Comparison of ENCODE assay signal across 8 mouse cellular contexts in the genomic region with DNA sequence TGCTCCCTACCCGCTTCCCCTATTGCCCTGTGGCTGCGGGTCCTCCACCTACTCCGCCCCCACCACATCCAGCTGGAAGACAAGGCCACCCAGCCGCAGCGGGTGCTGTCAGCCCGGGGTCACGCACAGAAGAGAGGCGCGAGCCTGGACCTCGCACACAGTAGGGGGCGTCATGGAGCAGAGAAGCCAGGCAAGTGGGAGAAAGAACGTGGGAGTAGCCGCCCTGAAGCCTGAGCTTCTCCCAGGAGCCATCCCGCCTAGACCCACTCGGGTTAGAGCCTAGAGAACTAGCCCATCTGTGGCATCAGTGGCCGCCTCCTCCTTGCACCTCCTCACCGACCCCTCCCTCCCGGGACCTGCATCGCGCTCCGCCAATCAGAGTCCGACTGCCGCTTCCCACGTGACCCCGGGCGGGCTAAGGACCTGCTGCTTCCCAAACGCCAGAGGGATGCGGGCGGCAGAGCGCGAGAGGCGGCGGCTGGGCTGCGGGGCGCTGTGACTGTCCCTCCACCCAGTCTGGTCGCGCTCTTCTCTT. TPM values are rescaled to one million over a fixed set of nuclear protein-coding genes. Genes with fewer than 3 reads are reported as not detected.
DNase-seq lines count a peak whose midpoint lies in the region; ATAC-seq lines count a peak whose summit lies in the region.

No protein-coding gene starts in this region.

- no peaks in the 10 kb centered on the region for H3K9me3 ChIP-seq in intestine, embryonic 15.5 days

- peak overlapping the region; percentile 41 for H3K9ac ChIP-seq in intestine, embryonic 15.5 days

- H3K4me1 ChIP-seq in intestine, embryonic 15.5 days (replicated peaks) = peaks cover 10% of the 10 kb centered on the region

- H3K27me3 ChIP-seq in intestine, embryonic 15.5 days (replicated peaks) = peaks cover 15% of the 10 kb centered on the region

- H3K4me2 ChIP-seq in intestine, embryonic 15.5 days (replicated peaks) = peak overlapping the region; percentile 99

- no peaks in the 10 kb centered on the region for H3K36me3 ChIP-seq in intestine, embryonic 15.5 days

- peak overlapping the region; percentile 5; the same call in 1 of the 2 replicates for H3K27ac ChIP-seq in intestine, embryonic 15.5 days

- H3K4me3 ChIP-seq in intestine, embryonic 15.5 days (replicated peaks) = peak overlapping the region; percentile 53

- peak; percentile 65 for DNase-seq in adrenal gland, adult 8-10 months
- DNase-seq in embryo, embryonic 9.5 days (ENCODE audit: extremely low spot score) = peak; percentile 93
- DNase-seq in gastrocnemius, postnatal 4 days (ENCODE audit: low spot score in 2 of 2) = peak; percentile 77 to 90
- peak; percentile 95 to 97 for DNase-seq in left cerebral cortex, adult 9 months (ENCODE audit: low spot score in 2 of 2)
- DNase-seq in right cerebral cortex, postnatal 10 days (ENCODE audit: low spot score in 2 of 2) = peak; percentile 98
- DNase-seq in adipocyte (ENCODE audit: low spot score) = no peak

- ATAC-seq in intestine, embryonic 15.5 days = peak; percentile 98
- peak; percentile 24; the same call in 1 of the 2 replicates for ATAC-seq in megakaryocyte, adult 5-6 weeks (ENCODE audit: poor library complexity, severe bottlenecking)

- WGBS in intestine, embryonic 15.5 days = under 1% methylated on average over 37 of the region's 37 CpGs

RNA-seq across cellular contexts. Expression of a gene that starts 26.7 kb away (rescaled TPM):
- 10 to 100 TPM in 1 of 4 experiments, 1 to 10 TPM in 3; 7.5 to 14.6 (median 9.0) TPM for total RNA-seq in adrenal gland, adult 8-10 months (2022)
- total RNA-seq in gastrocnemius, postnatal 4 days (2021) = 10 to 100 TPM; 15.9 to 20.9 TPM
- 12.1 and 13.2 TPM in 2 replicates for polyA plus RNA-seq in intestine, embryonic 15.5 days (2015; fragmentation: Nextera tagmentation; extraction: Ambion mirVana)
- not detected in 2 replicates for total RNA-seq in megakaryocyte, adult 5-6 weeks (2015)
- total RNA-seq in megakaryocyte, adult 5-6 weeks (2017) = not detected in 2 replicates

Comparison
In these comparisons a context has a peak if more than half of its experiments do, and no peak if none do; other contexts are left out.
1. RNA of a gene that starts 26.7 kb away (total RNA-seq): 15.9 to 20.9 TPM in gastrocnemius, postnatal 4 days and 7.5 to 14.6 TPM in adrenal gland, adult 8-10 months; not detected in megakaryocyte, adult 5-6 weeks; every median in the first group is over 4 times any median in the second.